Mouse (Mus musculus): ENCODE measurements at regions not wholly inside any gene's neighbourhood (a gene's known extent, or its start where the extent isn't known, plus 50 kb on each side); places are given as distances from the start of the nearest gene placed in this dataset.

DNA sequence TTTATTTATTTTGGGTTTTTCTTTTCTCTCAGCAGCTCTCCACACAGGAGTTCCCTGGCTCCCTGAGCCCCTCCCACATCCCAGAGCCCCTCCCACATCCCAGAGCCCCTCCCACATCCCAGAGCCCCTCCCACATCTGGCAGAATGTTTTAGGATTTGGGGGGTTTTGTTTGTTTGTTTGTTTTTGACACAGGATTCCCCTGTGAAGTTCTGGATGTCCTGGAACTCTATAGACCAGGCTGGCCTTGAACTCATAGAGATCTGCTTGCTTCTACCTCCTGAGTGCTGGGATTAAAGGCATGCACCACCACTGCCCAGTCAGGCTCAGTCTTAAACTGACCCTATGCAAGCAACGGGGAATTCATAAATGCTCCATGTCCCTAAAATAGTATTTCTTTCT is 100.2 kb downstream of the 1700001O22Rik start:
- no peaks in the 10 kb centered on the region for H3K9me3 ChIP-seq
- H3K27ac ChIP-seq = peak overlapping the region; percentile 36; the same call in 1 of the 2 replicates
- no peaks in the 10 kb centered on the region for H3K36me3 ChIP-seq
- no peak overlapping the region for H3K4me3 ChIP-seq (replicated peaks)
- H3K27me3 ChIP-seq = no peaks in the 10 kb centered on the region
- peaks cover 54% of the 10 kb centered on the region for H3K4me1 ChIP-seq (replicated peaks)
- no peak overlapping the region for H3K9ac ChIP-seq (replicated peaks)
- no peak overlapping the region for H3K4me2 ChIP-seq (replicated peaks)
- ATAC-seq = no peak
- 94% methylated on average over 1 of the region's 1 CpGs for WGBS

DNA sequence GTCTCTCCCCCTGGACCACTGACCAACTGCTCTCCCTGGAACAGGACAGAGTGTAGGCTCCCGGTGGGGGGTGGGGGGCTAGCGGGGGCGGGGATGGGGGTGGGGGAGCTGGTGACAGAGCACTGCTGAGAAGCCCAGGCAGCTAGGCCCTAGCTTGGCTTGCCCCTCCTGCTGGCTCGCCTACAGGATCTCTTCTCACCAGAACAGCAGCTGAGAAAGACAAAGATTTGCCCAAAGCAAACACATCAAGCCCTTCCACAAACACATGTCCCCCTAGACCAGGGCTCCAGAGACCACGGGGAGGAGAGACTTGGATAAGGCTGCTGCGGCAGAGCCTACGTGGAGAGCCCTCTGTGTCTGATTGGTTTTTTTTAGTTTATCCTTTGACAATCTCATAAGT is 100.8 kb downstream of the 1700001O22Rik start:
- no peak for ATAC-seq
- no peak overlapping the region for H3K4me2 ChIP-seq (replicated peaks)
- no peaks in the 10 kb centered on the region for H3K9me3 ChIP-seq
- peak overlapping the region; percentile 78 for H3K27ac ChIP-seq
- H3K4me1 ChIP-seq (replicated peaks) = peaks cover 52% of the 10 kb centered on the region
- H3K36me3 ChIP-seq = no peaks in the 10 kb centered on the region
- WGBS = 9% methylated on average over 7 of the region's 7 CpGs
- no peaks in the 10 kb centered on the region for H3K27me3 ChIP-seq
- no peak overlapping the region for H3K4me3 ChIP-seq (replicated peaks)
- no peak overlapping the region for H3K9ac ChIP-seq (replicated peaks)

- H3K9ac ChIP-seq (replicated peaks) = no peak overlapping the region
- WGBS = 90% methylated on average over 2 of the region's 2 CpGs
Observed at GRCm38 (mm10) chr2:30700890-30701289, 102.6 kb downstream of the 1700001O22Rik start.

DNA sequence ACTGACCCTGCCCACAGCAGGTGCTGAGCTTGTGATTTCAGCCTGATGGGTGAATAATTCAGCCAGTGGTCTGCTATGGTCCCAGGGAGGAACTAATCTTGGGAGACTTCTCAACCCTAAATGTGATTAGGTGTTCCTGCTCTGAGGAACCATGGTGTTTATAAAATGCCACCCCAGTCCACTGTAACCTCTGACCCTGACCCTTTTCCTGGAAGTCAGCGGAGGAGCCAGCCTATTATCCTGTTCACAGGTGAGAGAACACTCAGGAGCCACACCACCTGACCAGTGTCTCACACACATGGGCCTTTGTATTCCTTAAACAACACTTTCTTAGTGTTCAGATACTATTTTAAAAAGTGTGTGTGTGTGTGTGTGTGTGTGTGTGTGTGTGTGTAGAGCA is 103.0 kb downstream of the 1700001O22Rik start:
- H3K27me3 ChIP-seq = no peaks in the 10 kb centered on the region
- no peak overlapping the region for H3K4me3 ChIP-seq (replicated peaks)
- no peak overlapping the region for H3K4me2 ChIP-seq (replicated peaks)
- H3K27ac ChIP-seq = peak overlapping the region; percentile 84
- peaks cover 55% of the 10 kb centered on the region for H3K4me1 ChIP-seq (replicated peaks)
- no peak for ATAC-seq
- H3K9ac ChIP-seq (replicated peaks) = no peak overlapping the region
- no peaks in the 10 kb centered on the region for H3K9me3 ChIP-seq
- 100% methylated on average over 1 of the region's 1 CpGs for WGBS
- no peaks in the 10 kb centered on the region for H3K36me3 ChIP-seq

More at GRCm38 (mm10) chr2:30700890-30701289, 102.6 kb downstream of the 1700001O22Rik start:
- Histone ChIP-seq H3K4me1 (replicated peaks) (peaks cover 52% of the 10 kb centered on the region), H3K9me3 (no peaks in the 10 kb centered on the region), H3K4me3 (replicated peaks) (no peak overlapping the region), H3K27ac (peak overlapping the region; percentile 32; the same call in 1 of the 2 replicates), H3K27me3 (no peaks in the 10 kb centered on the region), H3K4me2 (replicated peaks) (no peak overlapping the region), H3K36me3 (no peaks in the 10 kb centered on the region)
- ATAC-seq = no peak

GRCm38 (mm10) chr2:30699797-30700454 is 103.5 kb downstream of the 1700001O22Rik start:
- 31% methylated on average over 6 of the region's 6 CpGs for WGBS
- H3K4me1 ChIP-seq (replicated peaks) = peaks cover 60% of the 10 kb centered on the region

DNA sequence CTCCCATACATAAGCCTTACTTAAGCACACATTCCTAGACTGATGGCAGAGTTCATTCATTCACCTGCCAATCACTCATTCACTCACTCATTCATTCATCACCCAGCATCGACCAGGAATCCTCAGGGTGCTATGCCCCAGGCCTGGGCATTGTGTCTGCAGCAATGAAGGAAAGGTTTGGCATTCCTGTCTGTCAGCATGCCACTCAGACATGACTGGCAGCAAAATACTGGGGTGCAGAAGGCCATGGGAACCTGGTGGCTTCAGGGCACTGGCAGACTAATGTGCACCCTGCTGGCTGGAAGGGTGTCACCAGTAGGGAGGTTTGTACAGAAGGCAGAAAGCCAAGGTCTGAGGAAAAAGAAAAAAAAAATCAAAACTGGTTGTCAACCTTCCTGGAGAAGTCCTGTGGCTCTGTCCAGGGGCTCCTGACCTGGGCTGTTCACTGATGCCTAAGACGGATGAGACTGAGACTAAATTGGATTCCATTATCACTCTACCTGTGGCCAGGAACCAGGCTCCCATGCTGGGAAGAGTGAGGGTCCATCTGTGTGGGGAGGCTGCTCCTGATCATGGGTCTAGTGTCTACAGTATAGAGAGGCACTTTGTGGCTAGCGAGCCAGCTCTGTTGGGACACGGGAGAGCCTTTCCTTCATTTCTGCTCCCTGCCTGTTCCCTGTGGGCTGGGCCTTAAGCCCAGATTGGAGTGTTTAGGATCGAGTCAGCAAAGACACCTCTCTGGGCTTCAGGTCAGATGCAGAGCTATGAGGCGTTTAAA is 104.1 kb downstream of the Cstad start:
- no peak for ATAC-seq

More at GRCm38 (mm10) chr2:30699797-30700454, 103.5 kb downstream of the 1700001O22Rik start:
- H3K9me3 ChIP-seq = no peaks in the 10 kb centered on the region
- H3K27ac ChIP-seq = peak overlapping the region; percentile 84
- no peaks in the 10 kb centered on the region for H3K36me3 ChIP-seq
- no peaks in the 10 kb centered on the region for H3K27me3 ChIP-seq
- peak; percentile 74 for ATAC-seq
- H3K4me2 ChIP-seq (replicated peaks) = peak overlapping the region; percentile 1; the same call in 1 of the 2 replicates
- H3K4me3 ChIP-seq (replicated peaks) = no peak overlapping the region
- no peak overlapping the region for H3K9ac ChIP-seq (replicated peaks)

GRCm38 (mm10) chr2:30697851-30698250 is 103.0 kb downstream of the Cstad start:
- Histone ChIP-seq H3K9ac (replicated peaks) (no peak overlapping the region), H3K36me3 (no peaks in the 10 kb centered on the region), H3K27ac (peak overlapping the region; percentile 42; the same call in 1 of the 2 replicates), H3K9me3 (no peaks in the 10 kb centered on the region), H3K4me2 (replicated peaks) (no peak overlapping the region), H3K27me3 (no peaks in the 10 kb centered on the region), H3K4me1 (replicated peaks) (peaks cover 75% of the 10 kb centered on the region), H3K4me3 (replicated peaks) (no peak overlapping the region)
- 90% methylated on average over 2 of the region's 2 CpGs for WGBS
- no peak for ATAC-seq

More for the DNA sequence above, 104.1 kb downstream of the Cstad start:
- WGBS = 60% methylated on average over 6 of the region's 6 CpGs
- Histone ChIP-seq H3K27me3 (no peaks in the 10 kb centered on the region), H3K4me1 (replicated peaks) (peaks cover 69% of the 10 kb centered on the region), H3K4me2 (replicated peaks) (no peak overlapping the region), H3K9me3 (no peaks in the 10 kb centered on the region), H3K27ac (peak overlapping the region; percentile 84), H3K9ac (replicated peaks) (no peak overlapping the region), H3K4me3 (replicated peaks) (no peak overlapping the region), H3K36me3 (no peaks in the 10 kb centered on the region)

GRCm38 (mm10) chr2:30695771-30696456 is 101.1 kb downstream of the Cstad start:
- no peak for ATAC-seq

GRCm38 (mm10) chr2:30695041-30695440 is 100.2 kb downstream of the Cstad start:
- peak overlapping the region; percentile 100 for H3K27ac ChIP-seq
- H3K36me3 ChIP-seq = no peaks in the 10 kb centered on the region
- no peak overlapping the region for H3K9ac ChIP-seq (replicated peaks)
- no peak for ATAC-seq
- H3K4me2 ChIP-seq (replicated peaks) = no peak overlapping the region
- H3K4me3 ChIP-seq (replicated peaks) = no peak overlapping the region
- H3K9me3 ChIP-seq = no peaks in the 10 kb centered on the region
- H3K4me1 ChIP-seq (replicated peaks) = peaks cover 81% of the 10 kb centered on the region
- H3K27me3 ChIP-seq = no peaks in the 10 kb centered on the region
- 100% methylated on average over 1 of the region's 1 CpGs for WGBS

More at GRCm38 (mm10) chr2:30695771-30696456, 101.1 kb downstream of the Cstad start:
- Histone ChIP-seq H3K4me2 (replicated peaks) (no peak overlapping the region), H3K9me3 (no peaks in the 10 kb centered on the region), H3K4me1 (replicated peaks) (peaks cover 80% of the 10 kb centered on the region), H3K36me3 (no peaks in the 10 kb centered on the region), H3K27me3 (no peaks in the 10 kb centered on the region), H3K4me3 (replicated peaks) (no peak overlapping the region), H3K27ac (peak overlapping the region; percentile 100), H3K9ac (replicated peaks) (no peak overlapping the region; the same call in 1 of the 2 replicates)
- 60% methylated on average over 11 of the region's 11 CpGs for WGBS

- peak overlapping the region; percentile 68 for H3K9ac ChIP-seq (replicated peaks)
- H3K27me3 ChIP-seq = no peaks in the 10 kb centered on the region
- peak overlapping the region; percentile 56 for H3K4me2 ChIP-seq (replicated peaks)
- 0% methylated on average over 39 of the region's 41 CpGs for WGBS
- no peaks in the 10 kb centered on the region for H3K9me3 ChIP-seq
- H3K36me3 ChIP-seq = no peaks in the 10 kb centered on the region
- ATAC-seq = peak; percentile 88
- H3K4me3 ChIP-seq (replicated peaks) = peak overlapping the region; percentile 31
- peaks cover 72% of the 10 kb centered on the region for H3K4me1 ChIP-seq (replicated peaks)
- H3K27ac ChIP-seq = peak overlapping the region; percentile 100
Observed at GRCm38 (mm10) chr2:30693206-30694035, 98.6 kb downstream of the Cstad start.

DNA sequence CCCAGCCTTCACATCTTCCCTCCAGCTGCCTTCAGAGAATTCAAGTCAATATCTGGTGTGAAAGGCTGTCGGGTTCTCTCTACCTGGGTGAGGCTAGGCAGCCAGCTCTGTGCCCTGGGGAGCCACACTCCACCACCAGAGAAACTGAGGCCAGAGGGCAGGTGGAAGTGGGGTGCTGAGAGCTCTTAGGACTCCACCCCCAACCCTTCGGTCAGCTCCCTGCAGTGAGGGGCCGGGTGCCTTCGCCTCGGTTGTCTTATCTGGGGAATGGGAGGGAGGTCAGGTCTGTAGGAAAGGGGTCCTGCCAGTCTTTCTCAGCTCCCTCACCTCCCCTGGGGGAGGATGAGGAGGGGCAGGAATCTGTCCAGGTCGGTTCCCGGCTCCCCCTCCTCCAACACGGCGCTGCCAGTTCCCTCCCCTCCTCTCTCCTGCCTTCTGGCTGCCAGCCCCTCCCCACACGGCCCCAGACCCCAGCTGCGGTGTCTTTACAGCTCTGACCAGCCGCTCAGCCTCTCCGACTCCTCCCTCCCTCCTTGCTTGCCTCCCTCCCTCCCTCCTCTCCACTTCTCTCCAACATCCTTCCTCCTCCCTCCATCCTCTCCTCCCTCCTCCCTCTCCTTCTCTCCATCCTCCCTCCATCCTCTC is 97.8 kb downstream of the Cstad start:
- peaks cover 72% of the 10 kb centered on the region for H3K4me1 ChIP-seq (replicated peaks)

More for the DNA sequence above, 97.8 kb downstream of the Cstad start:
- Histone ChIP-seq H3K9me3 (no peaks in the 10 kb centered on the region), H3K36me3 (no peaks in the 10 kb centered on the region), H3K9ac (replicated peaks) (peak overlapping the region; percentile 56), H3K4me2 (replicated peaks) (peak overlapping the region; percentile 56), H3K4me3 (replicated peaks) (0 out of 2 replicates have a peak overlapping the region, but pooled peaks have one; percentile 10), H3K27ac (peak overlapping the region; percentile 100), H3K27me3 (no peaks in the 10 kb centered on the region)
- ATAC-seq = peak; percentile 84
- under 1% methylated on average over 11 of the region's 13 CpGs for WGBS
